Mouse (Mus musculus): ENCODE measurements around the gene Lypd8. TPM values are rescaled to one million over a fixed set of nuclear protein-coding genes. Genes with fewer than 3 reads are reported as not detected.

The Lypd8 gene
- total and polyA plus RNA-seq, 3 experiments: 0.62 TPM; not detected in 2

DNA sequence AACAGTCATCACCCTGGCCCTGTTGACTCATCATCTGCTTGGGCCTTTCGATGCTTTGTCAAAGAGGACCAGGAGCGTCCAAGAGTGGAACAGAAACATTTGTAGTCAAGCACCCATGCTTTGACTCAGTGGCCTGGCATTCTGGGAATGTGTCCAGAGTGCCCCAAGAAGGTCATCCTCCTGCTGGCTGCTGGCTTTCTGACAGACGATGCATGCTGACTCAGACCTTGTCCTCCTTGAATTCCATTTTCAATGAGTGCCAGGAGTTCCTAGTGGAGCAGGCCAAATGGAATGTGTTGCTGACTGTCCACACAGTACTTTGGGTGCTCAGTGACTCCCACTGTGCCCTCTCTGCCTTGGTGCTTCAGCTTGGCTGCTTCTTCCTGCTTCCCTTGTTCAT is 44.1 kb upstream of the Lypd8 start:
- Histone ChIP-seq H3K27me3 (ENCODE audit: control insufficient read depth, insufficient read depth, low read length) (no peaks in the 10 kb centered on the region; the same call in 1 of the 2 replicates), H3K36me3 (ENCODE audit: control insufficient read depth, insufficient read depth, low read length) (peaks cover 4% of the 10 kb centered on the region; the same call in 1 of the 2 replicates), H3K9ac (ENCODE audit: low read depth, low read length) (no peak overlapping the region), H3K4me3 (no peak overlapping the region), H3K79me2 (replicated peaks; ENCODE audit: control insufficient read depth, insufficient read depth, low read length) (peaks cover 1% of the 10 kb centered on the region; the same call in 1 of the 2 replicates), H3K27ac (no peak overlapping the region; the same call in 1 of the 2 replicates), H3K4me1 (ENCODE audit: control insufficient read depth, insufficient read depth, low read length) (peaks cover 6% of the 10 kb centered on the region)
- 39% methylated on average over 3 of the region's 3 CpGs for WGBS
- peak; percentile 48 to 74 for DNase-seq
- intact Hi-C loops (cut with DNase I): no loop called here
- TF ChIP-seq EP300 (IDR thresholded peaks at IDR 0.05; ENCODE audit: insufficient read depth, low read depth, low read length): 0 out of 2 replicates have a peak, but pooled peaks have one; percentile 37
- no peak for TF ChIP-seq CTCF (IDR thresholded peaks at IDR 0.05)

- intact Hi-C loops (cut with DNase I): no loop called here
- H3K79me2 ChIP-seq (replicated peaks; ENCODE audit: control insufficient read depth, insufficient read depth, low read length): no peaks in the 10 kb centered on the region
- TF ChIP-seq EP300 (IDR thresholded peaks at IDR 0.05; ENCODE audit: insufficient read depth, low read depth, low read length) (0 out of 2 replicates have a peak, but pooled peaks have one; percentile 27), POLR2A (IDR thresholded peaks at IDR 0.05; ENCODE audit: insufficient read depth, low read depth, low read length) (no peak)
- H3K36me3 ChIP-seq (ENCODE audit: control insufficient read depth, insufficient read depth, low read length): no peaks in the 10 kb centered on the region
- H3K9ac ChIP-seq (ENCODE audit: low read depth, low read length): no peak overlapping the region
- H3K4me1 ChIP-seq (ENCODE audit: control insufficient read depth, insufficient read depth, low read length): no peaks in the 10 kb centered on the region
- H3K27ac ChIP-seq: no peak overlapping the region
- H3K4me3 ChIP-seq: no peak overlapping the region
- H3K27me3 ChIP-seq (ENCODE audit: control insufficient read depth, insufficient read depth, low read length): no peaks in the 10 kb centered on the region
- peak in 1 of 2 experiments; percentile 34 for DNase-seq
- 65% methylated on average over 4 of the region's 4 CpGs for WGBS
Observed at GRCm38 (mm10) chr11:58346745-58347144, 32.1 kb upstream of the Lypd8 start.

GRCm38 (mm10) chr11:58350628-58351027 is 28.2 kb upstream of the Lypd8 start:
- DNase-seq: no peak
- WGBS: 73% methylated on average over 4 of the region's 4 CpGs
- intact Hi-C loops (cut with DNase I): no loop called here
- Histone ChIP-seq H3K79me2 (replicated peaks; ENCODE audit: control insufficient read depth, insufficient read depth, low read length) (no peaks in the 10 kb centered on the region), H3K4me1 (ENCODE audit: control insufficient read depth, insufficient read depth, low read length) (no peaks in the 10 kb centered on the region), H3K27me3 (ENCODE audit: control insufficient read depth, insufficient read depth, low read length) (no peaks in the 10 kb centered on the region), H3K4me3 (no peak overlapping the region), H3K9ac (ENCODE audit: low read depth, low read length) (no peak overlapping the region), H3K36me3 (ENCODE audit: control insufficient read depth, insufficient read depth, low read length) (no peaks in the 10 kb centered on the region), H3K27ac (no peak overlapping the region)
- no peak for TF ChIP-seq POLR2A (IDR thresholded peaks at IDR 0.05; ENCODE audit: insufficient read depth, low read depth, low read length)
- no peak for TF ChIP-seq EP300 (IDR thresholded peaks at IDR 0.05; ENCODE audit: insufficient read depth, low read depth, low read length)
- peak; percentile 42 for TF ChIP-seq CTCF (IDR thresholded peaks at IDR 0.05)

DNA sequence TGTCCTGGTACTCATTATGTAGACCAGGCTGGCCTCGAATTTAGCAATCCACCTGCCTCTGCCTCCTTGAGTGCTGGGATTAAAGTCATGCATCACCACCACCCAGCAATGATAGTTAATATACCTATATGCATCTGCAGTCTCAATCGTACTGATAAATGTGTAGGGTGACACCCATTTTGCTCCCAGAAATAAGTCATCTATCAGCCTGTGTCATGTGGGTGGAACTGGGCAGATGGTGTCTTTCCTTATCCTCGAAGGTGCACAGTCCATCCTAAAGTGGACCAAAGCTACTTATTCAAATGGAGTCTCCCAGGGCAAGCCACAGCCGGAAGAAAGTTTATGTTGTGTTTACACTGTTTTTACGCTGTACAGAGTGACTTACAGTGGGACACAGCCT is 27.7 kb upstream of the Lypd8 start:
- Histone ChIP-seq H3K27me3 (ENCODE audit: control insufficient read depth, insufficient read depth, low read length) (no peaks in the 10 kb centered on the region), H3K27ac (no peak overlapping the region), H3K9ac (ENCODE audit: low read depth, low read length) (no peak overlapping the region), H3K36me3 (ENCODE audit: control insufficient read depth, insufficient read depth, low read length) (no peaks in the 10 kb centered on the region), H3K4me1 (ENCODE audit: control insufficient read depth, insufficient read depth, low read length) (no peaks in the 10 kb centered on the region), H3K79me2 (replicated peaks; ENCODE audit: control insufficient read depth, insufficient read depth, low read length) (no peaks in the 10 kb centered on the region), H3K4me3 (no peak overlapping the region)
- WGBS: 84% methylated on average over 5 of the region's 5 CpGs
- no peak for DNase-seq
- no peak for TF ChIP-seq POLR2A (IDR thresholded peaks at IDR 0.05; ENCODE audit: insufficient read depth, low read depth, low read length)
- no peak for TF ChIP-seq CTCF (IDR thresholded peaks at IDR 0.05)
- TF ChIP-seq EP300 (IDR thresholded peaks at IDR 0.05; ENCODE audit: insufficient read depth, low read depth, low read length): no peak
- intact Hi-C loops (cut with DNase I): no loop called here

DNA sequence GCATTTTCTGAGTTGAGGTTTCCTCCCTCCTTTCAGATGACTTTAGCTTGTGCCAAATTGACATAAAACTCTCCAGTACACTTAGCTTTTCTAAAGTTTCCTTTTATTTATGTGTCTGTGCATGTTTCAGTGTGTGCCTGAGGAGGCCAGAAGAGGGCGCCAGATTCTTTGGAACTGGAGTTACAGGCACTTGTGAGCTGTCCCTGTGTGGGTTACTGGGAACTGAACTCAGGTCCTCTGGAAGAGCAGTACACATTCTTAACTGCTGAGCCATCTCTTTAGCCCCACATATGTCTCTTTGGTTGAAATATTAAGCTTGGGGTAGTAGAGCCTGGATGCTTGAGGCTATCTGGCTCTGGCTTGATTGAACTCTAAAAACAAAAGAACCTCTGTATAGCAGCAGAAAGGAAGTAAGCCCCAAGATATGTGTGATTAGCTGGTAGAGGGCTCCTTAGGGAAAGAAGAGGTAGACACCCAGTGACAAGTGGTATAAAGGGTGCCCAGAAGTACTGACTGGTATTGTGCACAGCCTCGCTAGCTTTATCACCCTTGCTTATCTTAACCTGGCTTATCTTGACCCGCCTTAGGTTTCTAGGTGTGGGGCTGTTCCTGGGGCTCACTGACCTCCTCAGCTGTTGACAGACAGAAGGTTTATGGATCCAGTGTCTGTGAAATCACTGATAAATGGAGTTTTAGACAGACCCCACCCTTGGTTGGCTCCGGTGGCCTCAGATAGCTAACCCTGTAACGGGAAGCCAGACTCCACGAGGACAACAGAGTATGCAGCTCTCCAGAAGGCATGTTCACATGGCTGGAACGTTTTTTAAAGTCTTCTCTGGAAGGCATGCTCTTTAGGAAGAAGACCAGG is 25.9 kb upstream of the Lypd8 start:
- no peak overlapping the region for H3K4me3 ChIP-seq
- no peaks in the 10 kb centered on the region for H3K36me3 ChIP-seq (ENCODE audit: control insufficient read depth, insufficient read depth, low read length)
- no peaks in the 10 kb centered on the region for H3K4me1 ChIP-seq (ENCODE audit: control insufficient read depth, insufficient read depth, low read length)
- no peak for DNase-seq
- H3K27ac ChIP-seq: no peak overlapping the region
- H3K27me3 ChIP-seq (ENCODE audit: control insufficient read depth, insufficient read depth, low read length): no peaks in the 10 kb centered on the region
- TF ChIP-seq CTCF (IDR thresholded peaks at IDR 0.05) (peak; percentile 35), POLR2A (IDR thresholded peaks at IDR 0.05; ENCODE audit: insufficient read depth, low read depth, low read length) (no peak)
- H3K9ac ChIP-seq (ENCODE audit: low read depth, low read length): no peak overlapping the region
- intact Hi-C loops (cut with DNase I): no loop called here
- WGBS: 14% methylated on average over 7 of the region's 7 CpGs
- no peaks in the 10 kb centered on the region for H3K79me2 ChIP-seq (replicated peaks; ENCODE audit: control insufficient read depth, insufficient read depth, low read length)

GRCm38 (mm10) chr11:58353709-58354108 is 25.1 kb upstream of the Lypd8 start:
- no peaks in the 10 kb centered on the region for H3K4me1 ChIP-seq (ENCODE audit: control insufficient read depth, insufficient read depth, low read length)
- 70% methylated on average over 3 of the region's 3 CpGs for WGBS
- TF ChIP-seq POLR2A (IDR thresholded peaks at IDR 0.05; ENCODE audit: insufficient read depth, low read depth, low read length): no peak
- H3K4me3 ChIP-seq: no peak overlapping the region
- no peaks in the 10 kb centered on the region for H3K27me3 ChIP-seq (ENCODE audit: control insufficient read depth, insufficient read depth, low read length)
- DNase-seq: no peak
- intact Hi-C loops (cut with DNase I): no loop called here
- H3K27ac ChIP-seq: no peak overlapping the region
- H3K79me2 ChIP-seq (replicated peaks; ENCODE audit: control insufficient read depth, insufficient read depth, low read length): no peaks in the 10 kb centered on the region
- H3K36me3 ChIP-seq (ENCODE audit: control insufficient read depth, insufficient read depth, low read length): no peaks in the 10 kb centered on the region
- no peak overlapping the region for H3K9ac ChIP-seq (ENCODE audit: low read depth, low read length)

Measured in heart, adult 2 months (tissue).